Mouse (Mus musculus) brain, embryonic 14.5 days (tissue): Measurements from ENCODE around the gene Bdkrb2.

Experiments
- CTCF ChIP-seq: fragments of 200-500 bp; IDR thresholded peaks from 2 replicates; pipeline ENCODE4 v1.5.1; 2012; ENCODE audit warnings: inconsistent platforms, mild to moderate bottlenecking, moderate library complexity, borderline replicate concordance; ENCODE audit not compliant: insufficient read depth, insufficient read length; ENCODE audit errors: extremely low read depth
- POLR2A ChIP-seq: fragments of 200-500 bp; IDR thresholded peaks from 2 replicates; pipeline ENCODE4 v1.6.1; 2012; ENCODE audit warnings: mild to moderate bottlenecking, inconsistent platforms, borderline replicate concordance; ENCODE audit not compliant: poor library complexity, insufficient read depth, insufficient read length, severe bottlenecking; ENCODE audit errors: extremely low read depth

DNA sequence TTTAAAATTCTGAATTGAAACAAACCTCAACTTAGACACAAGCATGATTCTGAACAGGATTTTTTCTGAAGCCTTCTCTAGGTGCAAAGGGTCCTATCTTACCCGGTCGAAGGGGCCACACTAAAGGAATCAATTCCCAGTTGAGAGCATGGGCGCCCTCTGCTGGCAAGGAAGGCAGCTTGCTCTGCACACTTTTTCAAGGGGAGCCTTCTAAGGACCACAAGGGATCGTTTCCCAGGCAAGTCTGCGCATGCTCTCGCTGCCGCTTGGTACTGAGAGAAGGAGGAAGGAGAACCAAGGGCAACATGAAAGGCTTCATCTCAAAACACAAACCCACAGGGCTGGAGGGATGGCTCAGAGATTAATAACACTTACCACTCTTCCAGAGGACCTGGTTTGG is 48.7 kb downstream of the Bdkrb2 start:
- TF ChIP-seq CTCF: peak; percentile 89
- TF ChIP-seq POLR2A: no peak
